Mouse (Mus musculus): ENCODE measurements around the gene Mfsd11. TPM values are rescaled to one million over a fixed set of nuclear protein-coding genes. Genes with fewer than 3 reads are reported as not detected.
A peak's percentile ranks its signal among the peaks of the same experiment; 100 is the strongest.

Mfsd11 gene
- total and polyA plus RNA-seq, 2 experiments from 2014 or later: 38.2 to 52.4 TPM

- H3K9me3 ChIP-seq (ENCODE audit: low read length): no peaks in the 10 kb centered on the region
- no peak for TF ChIP-seq CTCF (IDR thresholded peaks at IDR 0.05; ENCODE audit: low read depth)
- 8% methylated on average over 20 of the region's 20 CpGs for WGBS
- H3K4me2 ChIP-seq (ENCODE audit: low read depth): no peak overlapping the region
- H3K9ac ChIP-seq: no peak overlapping the region
- H3K36me3 ChIP-seq (ENCODE audit: insufficient read depth): no peaks in the 10 kb centered on the region
- ATAC-seq (no peak), DNase-seq (peak; percentile 48)
- H3K27ac ChIP-seq (ENCODE audit: low read depth, low read length): peak overlapping the region; percentile 59
- no peak overlapping the region for H3K4me3 ChIP-seq (ENCODE audit: low read depth, low read length)
- H3K4me1 ChIP-seq (ENCODE audit: insufficient read depth): 0 out of 2 replicates have a peak, but pooled peaks cover 7% of the 10 kb centered on the region
- no peaks in the 10 kb centered on the region for H3K27me3 ChIP-seq (ENCODE audit: insufficient read depth, low read length)
Measured at GRCm38 (mm10) chr11:116814076-116814883, 38.0 kb upstream of the Mfsd11 start.

GRCm38 (mm10) chr11:116814884-116815415 is 37.3 kb upstream of the Mfsd11 start:
- Histone ChIP-seq H3K27ac (ENCODE audit: low read depth, low read length) (peak overlapping the region; percentile 54), H3K27me3 (ENCODE audit: insufficient read depth, low read length) (no peaks in the 10 kb centered on the region), H3K4me2 (ENCODE audit: low read depth) (no peak overlapping the region), H3K9me3 (ENCODE audit: low read length) (no peaks in the 10 kb centered on the region), H3K4me1 (ENCODE audit: insufficient read depth) (0 out of 2 replicates have a peak, but pooled peaks cover 7% of the 10 kb centered on the region), H3K4me3 (ENCODE audit: low read depth, low read length) (no peak overlapping the region), H3K9ac (no peak overlapping the region), H3K36me3 (ENCODE audit: insufficient read depth) (no peaks in the 10 kb centered on the region)
- DNase-seq (no peak), ATAC-seq (no peak)
- WGBS: 28% methylated on average over 7 of the region's 7 CpGs
- TF ChIP-seq CTCF (IDR thresholded peaks at IDR 0.05; ENCODE audit: low read depth): no peak

- H3K9ac ChIP-seq: no peak overlapping the region
- no peak for ATAC-seq
Measured at GRCm38 (mm10) chr11:116816769-116817168, 35.5 kb upstream of the Mfsd11 start.

GRCm38 (mm10) chr11:116817567-116817966 is 34.7 kb upstream of the Mfsd11 start:
- Histone ChIP-seq H3K27ac (ENCODE audit: low read depth, low read length) (no peak overlapping the region), H3K4me2 (ENCODE audit: low read depth) (no peak overlapping the region), H3K9ac (no peak overlapping the region), H3K36me3 (ENCODE audit: insufficient read depth) (no peaks in the 10 kb centered on the region), H3K27me3 (ENCODE audit: insufficient read depth, low read length) (no peaks in the 10 kb centered on the region), H3K4me1 (ENCODE audit: insufficient read depth) (no peaks in the 10 kb centered on the region), H3K4me3 (ENCODE audit: low read depth, low read length) (no peak overlapping the region), H3K9me3 (ENCODE audit: low read length) (no peaks in the 10 kb centered on the region)
- WGBS: 96% methylated on average over 5 of the region's 5 CpGs
- DNase-seq (no peak), ATAC-seq (no peak)
- TF ChIP-seq CTCF (IDR thresholded peaks at IDR 0.05; ENCODE audit: low read depth): no peak

More at GRCm38 (mm10) chr11:116816769-116817168, 35.5 kb upstream of the Mfsd11 start:
- Histone ChIP-seq H3K9me3 (ENCODE audit: low read length) (no peaks in the 10 kb centered on the region), H3K4me3 (ENCODE audit: low read depth, low read length) (no peak overlapping the region), H3K4me1 (ENCODE audit: insufficient read depth) (no peaks in the 10 kb centered on the region), H3K36me3 (ENCODE audit: insufficient read depth) (no peaks in the 10 kb centered on the region), H3K27ac (ENCODE audit: low read depth, low read length) (no peak overlapping the region), H3K4me2 (ENCODE audit: low read depth) (no peak overlapping the region), H3K27me3 (ENCODE audit: insufficient read depth, low read length) (no peaks in the 10 kb centered on the region)
- TF ChIP-seq CTCF (IDR thresholded peaks at IDR 0.05; ENCODE audit: low read depth): no peak
- no peak for DNase-seq
- WGBS: 89% methylated on average over 5 of the region's 5 CpGs

- H3K27ac ChIP-seq (ENCODE audit: low read depth, low read length): no peak overlapping the region
- H3K9ac ChIP-seq: no peak overlapping the region
Measured at GRCm38 (mm10) chr11:116818722-116819121, 33.5 kb upstream of the Mfsd11 start.

GRCm38 (mm10) chr11:116819932-116820593 is 32.2 kb upstream of the Mfsd11 start:
- no peak for TF ChIP-seq CTCF (IDR thresholded peaks at IDR 0.05; ENCODE audit: low read depth)
- ATAC-seq: no peak
- no peaks in the 10 kb centered on the region for H3K27me3 ChIP-seq (ENCODE audit: insufficient read depth, low read length)
- no peaks in the 10 kb centered on the region for H3K4me1 ChIP-seq (ENCODE audit: insufficient read depth)
- no peak overlapping the region for H3K9ac ChIP-seq
- no peak for DNase-seq
- H3K36me3 ChIP-seq (ENCODE audit: insufficient read depth): no peaks in the 10 kb centered on the region
- H3K4me2 ChIP-seq (ENCODE audit: low read depth): no peak overlapping the region
- 75% methylated on average over 5 of the region's 5 CpGs for WGBS
- no peak overlapping the region for H3K4me3 ChIP-seq (ENCODE audit: low read depth, low read length)
- no peak overlapping the region for H3K27ac ChIP-seq (ENCODE audit: low read depth, low read length)
- H3K9me3 ChIP-seq (ENCODE audit: low read length): no peaks in the 10 kb centered on the region

More at GRCm38 (mm10) chr11:116818722-116819121, 33.5 kb upstream of the Mfsd11 start:
- no peaks in the 10 kb centered on the region for H3K27me3 ChIP-seq (ENCODE audit: insufficient read depth, low read length)
- H3K4me2 ChIP-seq (ENCODE audit: low read depth): no peak overlapping the region
- H3K36me3 ChIP-seq (ENCODE audit: insufficient read depth): no peaks in the 10 kb centered on the region
- no peak for TF ChIP-seq CTCF (IDR thresholded peaks at IDR 0.05; ENCODE audit: low read depth)
- H3K4me1 ChIP-seq (ENCODE audit: insufficient read depth): no peaks in the 10 kb centered on the region
- H3K4me3 ChIP-seq (ENCODE audit: low read depth, low read length): no peak overlapping the region
- H3K9me3 ChIP-seq (ENCODE audit: low read length): no peaks in the 10 kb centered on the region
- ATAC-seq (no peak), DNase-seq (no peak)
- 66% methylated on average over 8 of the region's 8 CpGs for WGBS

Measured in forebrain, postnatal 0 days (tissue).